Comparison of ENCODE assay signal across 24 mouse cellular contexts in the genomic region with DNA sequence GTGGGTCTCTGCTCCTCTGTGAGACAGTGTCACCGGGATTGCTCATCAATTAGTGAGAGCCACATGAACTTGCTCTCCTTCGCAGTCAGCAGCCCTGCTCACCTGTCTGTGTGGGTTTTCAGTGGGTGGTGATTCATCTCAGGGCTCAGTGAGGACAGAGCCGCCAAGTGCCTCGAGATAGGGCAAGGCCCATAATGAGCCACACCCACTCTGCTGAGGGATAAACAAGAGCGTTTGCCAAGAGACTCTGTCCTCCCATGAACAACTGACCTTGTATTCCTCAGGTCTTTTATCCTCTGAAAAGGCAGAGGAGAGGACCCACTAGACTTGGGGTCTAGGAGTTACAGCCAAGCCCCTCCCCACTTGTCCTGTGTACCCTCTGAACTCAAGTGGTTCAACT.
A peak's percentile ranks its signal among the peaks of the same experiment; 100 is the strongest.
DNase-seq lines count a peak whose midpoint lies in the region; ATAC-seq lines count a peak whose summit lies in the region.
"Had no signal": no experiment of that assay in that cellular context is flagged by ENCODE, and none has a peak within 500 bp of the region (broad histone marks: within the 10 kb centered on the region; RNA-seq: fewer than 3 reads in every experiment).

No protein-coding gene starts in this region.

- H3K9ac ChIP-seq in heart, embryonic 15.5 days = no peak overlapping the region
- H3K9ac ChIP-seq: embryonic facial prominence, embryonic 12.5 days; forebrain, postnatal 0 days; heart, embryonic 13.5 days; hindbrain, embryonic 14.5 days; neural tube, embryonic 15.5 days had no signal

- DNase-seq in adrenal gland, postnatal 14 days = peak; percentile 17
- DNase-seq in adrenal gland, postnatal 36 days = no peak
- no peak for DNase-seq in heart, postnatal 25 days (ENCODE audit: low spot score)
- DNase-seq in spleen, adult 12 weeks (ENCODE audit: low spot score) = no peak
- DNase-seq: cerebellum, adult 2 months; cerebellum, postnatal 25 days; forebrain, postnatal 0 days; gastrocnemius, postnatal 25 days; kidney, postnatal 10 days; thymus, adult 18-20 months; thymus, postnatal 36 days had no signal

- no peaks in the 10 kb centered on the region for H3K36me3 ChIP-seq in heart, embryonic 15.5 days
- H3K36me3 ChIP-seq in megakaryocyte, embryonic 14.5 days (replicated peaks; ENCODE audit: low read length) = no peaks in the 10 kb centered on the region
- H3K36me3 ChIP-seq: embryonic facial prominence, embryonic 12.5 days; heart, embryonic 13.5 days; neural tube, embryonic 15.5 days had no signal

- no peak overlapping the region for H3K27ac ChIP-seq in heart, embryonic 15.5 days
- H3K27ac ChIP-seq: embryonic facial prominence, embryonic 12.5 days; heart, embryonic 13.5 days; hindbrain, embryonic 14.5 days; layer of hippocampus, adult 2 months; macrophage; neural tube, embryonic 15.5 days had no signal

- intact Hi-C loops in heart, postnatal 25 days (cut with DNase I) = no loop called here

- H3K27me3 ChIP-seq in heart, embryonic 15.5 days = no peaks in the 10 kb centered on the region
- no peaks in the 10 kb centered on the region for H3K27me3 ChIP-seq in megakaryocyte, embryonic 14.5 days (replicated peaks)
- H3K27me3 ChIP-seq: embryonic facial prominence, embryonic 12.5 days; neural tube, embryonic 15.5 days had no signal

- WGBS in heart, embryonic 15.5 days = 23% methylated on average over 5 of the region's 5 CpGs

- H3K4me2 ChIP-seq in heart, embryonic 15.5 days = no peak overlapping the region
- H3K4me2 ChIP-seq: embryonic facial prominence, embryonic 12.5 days; heart, embryonic 13.5 days; hindbrain, embryonic 14.5 days; midbrain, embryonic 11.5 days; neural tube, embryonic 15.5 days had no signal

- H3K9me3 ChIP-seq in heart, embryonic 15.5 days (replicated peaks) = no peaks in the 10 kb centered on the region
- H3K9me3 ChIP-seq in megakaryocyte, embryonic 14.5 days = peaks cover 89% of the 10 kb centered on the region
- H3K9me3 ChIP-seq: embryonic facial prominence, embryonic 12.5 days; heart, embryonic 13.5 days; neural tube, embryonic 15.5 days had no signal

- H3K4me3 ChIP-seq in heart, embryonic 15.5 days = no peak overlapping the region
- peak overlapping the region; percentile 23 for H3K4me3 ChIP-seq in megakaryocyte, embryonic 14.5 days (replicated peaks)
- H3K4me3 ChIP-seq: embryonic facial prominence, embryonic 12.5 days; heart, embryonic 13.5 days; layer of hippocampus, adult 2 months; neural tube, embryonic 15.5 days had no signal

- H3K4me1 ChIP-seq in heart, embryonic 15.5 days (replicated peaks) = peaks cover 10% of the 10 kb centered on the region
- H3K4me1 ChIP-seq in megakaryocyte, embryonic 14.5 days = no peaks in the 10 kb centered on the region

- ATAC-seq in heart, embryonic 15.5 days (replicated peaks; ENCODE audit: insufficient number of reproducible peaks, insufficient read depth, low FRiP score, low read depth) = peak; percentile 57
- no peak for ATAC-seq in megakaryocyte, adult 5-6 weeks (ENCODE audit: poor library complexity, severe bottlenecking)
- ATAC-seq: CD4-positive, CD25-positive, alpha-beta regulatory T cell, adult 4 months; forebrain, postnatal 0 days; inflammation-experienced regulatory T-cells, adult 6 months; lung, postnatal 0 days had no signal
